Mouse (Mus musculus) stomach, postnatal 0 days (tissue): ENCODE measurements around the gene Vil1.

Experiments used
- CTCF ChIP-seq: IDR thresholded peaks from 2 replicates; pipeline ENCODE4 v1.5.1; 2016; ENCODE audit warnings: antibody characterized with exemption, low read depth, mild to moderate bottlenecking, moderate library complexity
- EP300 ChIP-seq: optimal IDR thresholded peaks from 2 replicates; pipeline ENCODE3; 2016; ENCODE audit warnings: antibody characterized with exemption

GRCm38 (mm10) chr1:74384525-74384924, 24.7 kb upstream of the Vil1 start:
- TF ChIP-seq CTCF = no peak
- no peak for TF ChIP-seq EP300
